Mouse (Mus musculus): ENCODE data around the gene Dab2ip. TPM values are rescaled to one million over a fixed set of nuclear protein-coding genes. Genes with fewer than 3 reads are reported as not detected.

The Dab2ip gene
- polyA plus RNA-seq, 1 experiment from 2014 or later: 42.3 TPM

GRCm38 (mm10) chr2:35589385-35589784 is 31.3 kb downstream of the Dab2ip start:
- Histone ChIP-seq H3K4me1 (ENCODE audit: control insufficient read depth, insufficient read depth, low read length) (peaks cover 9% of the 10 kb centered on the region), H3K9ac (ENCODE audit: low read length) (no peak overlapping the region), H3K4me2 (no peak overlapping the region), H3K36me3 (ENCODE audit: control insufficient read depth, insufficient read depth, low read length) (no peaks in the 10 kb centered on the region), H3K4me3 (ENCODE audit: low read depth, low read length) (no peak overlapping the region), H3K27ac (ENCODE audit: low read depth, low read length) (no peak overlapping the region), H3K9me3 (ENCODE audit: control insufficient read depth, low read length) (no peaks in the 10 kb centered on the region), H3K27me3 (ENCODE audit: control insufficient read depth, insufficient read depth, low read length) (peaks cover under 1% of the 10 kb centered on the region)
- 61% methylated on average over 10 of the region's 10 CpGs for WGBS
- DNase-seq (ENCODE audit: low spot score, missing footprints) (no peak), ATAC-seq (ENCODE audit: low FRiP score) (no peak)

GRCm38 (mm10) chr2:35589800-35590199 is 31.7 kb downstream of the Dab2ip start:
- ATAC-seq (ENCODE audit: low FRiP score) (no peak), DNase-seq (ENCODE audit: low spot score, missing footprints) (no peak)
- Histone ChIP-seq H3K27ac (ENCODE audit: low read depth, low read length) (no peak overlapping the region), H3K9ac (ENCODE audit: low read length) (no peak overlapping the region), H3K4me2 (no peak overlapping the region), H3K4me3 (ENCODE audit: low read depth, low read length) (no peak overlapping the region), H3K4me1 (ENCODE audit: control insufficient read depth, insufficient read depth, low read length) (peaks cover 9% of the 10 kb centered on the region), H3K27me3 (ENCODE audit: control insufficient read depth, insufficient read depth, low read length) (no peaks in the 10 kb centered on the region; the same call in none of the 2 replicates), H3K36me3 (ENCODE audit: control insufficient read depth, insufficient read depth, low read length) (no peaks in the 10 kb centered on the region), H3K9me3 (ENCODE audit: control insufficient read depth, low read length) (no peaks in the 10 kb centered on the region)
- WGBS: 84% methylated on average over 4 of the region's 4 CpGs

DNA sequence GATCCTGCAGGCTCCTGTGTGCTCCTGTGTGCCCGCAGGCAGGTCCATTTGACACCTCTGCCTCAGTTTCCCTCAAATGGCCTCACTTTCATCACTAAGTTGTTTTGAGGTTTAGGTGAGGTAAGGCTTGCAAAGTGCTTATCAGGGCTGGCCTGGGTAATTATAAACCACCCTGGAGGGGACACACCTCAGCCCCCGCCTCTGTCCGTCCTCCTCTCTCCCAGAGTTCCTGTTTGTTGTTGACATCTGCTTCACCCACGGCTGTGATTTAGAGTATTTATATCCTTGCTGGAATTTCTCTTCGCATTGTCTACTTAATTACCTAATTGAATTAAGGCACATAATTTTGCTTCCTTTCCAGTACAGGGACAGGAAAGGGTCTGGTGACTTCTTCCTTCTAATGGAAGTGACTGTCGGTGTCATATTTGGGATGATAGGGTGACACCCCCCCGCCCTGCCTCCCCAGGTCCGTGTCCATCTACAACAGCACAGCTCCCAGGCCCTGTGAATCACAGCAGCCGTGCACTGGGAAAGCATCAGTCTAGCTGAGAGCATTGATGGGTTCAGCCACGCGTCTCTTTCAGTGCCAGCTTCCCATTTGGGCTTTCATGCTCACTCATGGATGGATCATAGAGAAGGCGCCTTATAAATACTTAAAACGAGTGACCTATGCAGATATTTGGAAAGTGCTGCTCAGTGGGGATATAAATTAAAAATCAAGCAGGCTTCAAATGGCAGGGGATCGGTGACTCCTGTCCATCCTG is 34.1 kb downstream of the Dab2ip start:
- 78% methylated on average over 14 of the region's 14 CpGs for WGBS
- no peak overlapping the region for H3K4me2 ChIP-seq
- ATAC-seq (ENCODE audit: low FRiP score) (no peak), DNase-seq (ENCODE audit: low spot score, missing footprints) (no peak)
- no peaks in the 10 kb centered on the region; the same call in 1 of the 2 replicates for H3K27me3 ChIP-seq (ENCODE audit: control insufficient read depth, insufficient read depth, low read length)
- H3K27ac ChIP-seq (ENCODE audit: low read depth, low read length): no peak overlapping the region
- no peaks in the 10 kb centered on the region for H3K9me3 ChIP-seq (ENCODE audit: control insufficient read depth, low read length)
- H3K4me3 ChIP-seq (ENCODE audit: low read depth, low read length): no peak overlapping the region
- no peaks in the 10 kb centered on the region for H3K36me3 ChIP-seq (ENCODE audit: control insufficient read depth, insufficient read depth, low read length)
- H3K4me1 ChIP-seq (ENCODE audit: control insufficient read depth, insufficient read depth, low read length): peaks cover 9% of the 10 kb centered on the region
- no peak overlapping the region for H3K9ac ChIP-seq (ENCODE audit: low read length)

- no peak overlapping the region for H3K9ac ChIP-seq (ENCODE audit: low read length)
- H3K27ac ChIP-seq (ENCODE audit: low read depth, low read length): no peak overlapping the region
- no peak for ATAC-seq (ENCODE audit: low FRiP score)
- no peaks in the 10 kb centered on the region; the same call in 1 of the 2 replicates for H3K27me3 ChIP-seq (ENCODE audit: control insufficient read depth, insufficient read depth, low read length)
- H3K4me2 ChIP-seq: no peak overlapping the region
- H3K36me3 ChIP-seq (ENCODE audit: control insufficient read depth, insufficient read depth, low read length): no peaks in the 10 kb centered on the region
- peaks cover 7% of the 10 kb centered on the region for H3K4me1 ChIP-seq (ENCODE audit: control insufficient read depth, insufficient read depth, low read length)
- no peaks in the 10 kb centered on the region for H3K9me3 ChIP-seq (ENCODE audit: control insufficient read depth, low read length)
- H3K4me3 ChIP-seq (ENCODE audit: low read depth, low read length): no peak overlapping the region
- WGBS: 77% methylated on average over 9 of the region's 9 CpGs
- DNase-seq (ENCODE audit: low spot score, missing footprints): no peak
These were observed 34.8 kb downstream of the Dab2ip start for GRCm38 (mm10) chr2:35592725-35593392.

GRCm38 (mm10) chr2:35593889-35594288 is 35.8 kb downstream of the Dab2ip start:
- H3K9me3 ChIP-seq (ENCODE audit: control insufficient read depth, low read length): no peaks in the 10 kb centered on the region
- H3K4me3 ChIP-seq (ENCODE audit: low read depth, low read length): no peak overlapping the region
- no peak overlapping the region for H3K9ac ChIP-seq (ENCODE audit: low read length)
- DNase-seq (ENCODE audit: low spot score, missing footprints) (no peak), ATAC-seq (ENCODE audit: low FRiP score) (no peak)
- H3K36me3 ChIP-seq (ENCODE audit: control insufficient read depth, insufficient read depth, low read length): no peaks in the 10 kb centered on the region
- H3K27me3 ChIP-seq (ENCODE audit: control insufficient read depth, insufficient read depth, low read length): no peaks in the 10 kb centered on the region
- WGBS: 75% methylated on average over 7 of the region's 7 CpGs
- no peak overlapping the region for H3K4me2 ChIP-seq
- no peak overlapping the region for H3K27ac ChIP-seq (ENCODE audit: low read depth, low read length)
- H3K4me1 ChIP-seq (ENCODE audit: control insufficient read depth, insufficient read depth, low read length): no peaks in the 10 kb centered on the region

GRCm38 (mm10) chr2:35595102-35595501 is 37.0 kb downstream of the Dab2ip start:
- H3K27me3 ChIP-seq (ENCODE audit: control insufficient read depth, insufficient read depth, low read length): no peaks in the 10 kb centered on the region
- 74% methylated on average over 1 of the region's 1 CpGs for WGBS
- H3K9me3 ChIP-seq (ENCODE audit: control insufficient read depth, low read length): no peaks in the 10 kb centered on the region
- H3K4me1 ChIP-seq (ENCODE audit: control insufficient read depth, insufficient read depth, low read length): no peaks in the 10 kb centered on the region
- no peak overlapping the region for H3K27ac ChIP-seq (ENCODE audit: low read depth, low read length)
- H3K36me3 ChIP-seq (ENCODE audit: control insufficient read depth, insufficient read depth, low read length): no peaks in the 10 kb centered on the region
- ATAC-seq (ENCODE audit: low FRiP score): no peak
- no peak for DNase-seq (ENCODE audit: low spot score, missing footprints)
- H3K9ac ChIP-seq (ENCODE audit: low read length): no peak overlapping the region
- no peak overlapping the region for H3K4me2 ChIP-seq
- H3K4me3 ChIP-seq (ENCODE audit: low read depth, low read length): no peak overlapping the region

- Histone ChIP-seq H3K4me2 (no peak overlapping the region), H3K4me3 (ENCODE audit: low read depth, low read length) (no peak overlapping the region), H3K9ac (ENCODE audit: low read length) (no peak overlapping the region), H3K4me1 (ENCODE audit: control insufficient read depth, insufficient read depth, low read length) (no peaks in the 10 kb centered on the region), H3K36me3 (ENCODE audit: control insufficient read depth, insufficient read depth, low read length) (no peaks in the 10 kb centered on the region), H3K27me3 (ENCODE audit: control insufficient read depth, insufficient read depth, low read length) (no peaks in the 10 kb centered on the region), H3K27ac (ENCODE audit: low read depth, low read length) (no peak overlapping the region), H3K9me3 (ENCODE audit: control insufficient read depth, low read length) (no peaks in the 10 kb centered on the region)
- no peak for DNase-seq (ENCODE audit: low spot score, missing footprints)
- 51% methylated on average over 5 of the region's 5 CpGs for WGBS
- no peak for ATAC-seq (ENCODE audit: low FRiP score)
These were observed 37.7 kb downstream of the Dab2ip start for GRCm38 (mm10) chr2:35595718-35596117.

DNA sequence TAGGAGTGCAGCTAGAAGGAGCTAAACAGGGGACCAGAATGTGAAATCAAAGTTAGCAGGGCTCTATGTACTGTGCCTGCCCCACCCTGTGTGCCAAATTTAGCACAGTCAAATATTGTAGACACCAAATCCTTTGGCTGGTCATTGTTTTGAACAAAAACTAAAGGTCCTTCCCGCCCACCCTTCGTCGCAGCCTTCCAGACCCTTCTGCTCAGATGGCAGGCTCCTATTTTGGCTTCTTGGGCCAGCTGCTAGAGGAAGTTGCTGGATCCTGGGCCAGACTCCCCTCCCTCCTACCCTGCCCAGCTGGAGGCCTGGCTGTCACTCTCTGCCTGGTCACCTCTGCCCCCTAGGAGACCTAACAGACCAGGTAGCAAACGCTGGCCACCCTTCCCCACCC is 38.7 kb downstream of the Dab2ip start:
- Histone ChIP-seq H3K4me2 (no peak overlapping the region), H3K36me3 (ENCODE audit: control insufficient read depth, insufficient read depth, low read length) (no peaks in the 10 kb centered on the region), H3K4me3 (ENCODE audit: low read depth, low read length) (no peak overlapping the region), H3K9me3 (ENCODE audit: control insufficient read depth, low read length) (no peaks in the 10 kb centered on the region), H3K4me1 (ENCODE audit: control insufficient read depth, insufficient read depth, low read length) (no peaks in the 10 kb centered on the region), H3K27me3 (ENCODE audit: control insufficient read depth, insufficient read depth, low read length) (no peaks in the 10 kb centered on the region), H3K27ac (ENCODE audit: low read depth, low read length) (no peak overlapping the region), H3K9ac (ENCODE audit: low read length) (no peak overlapping the region)
- ATAC-seq (ENCODE audit: low FRiP score) (no peak), DNase-seq (ENCODE audit: low spot score, missing footprints) (no peak)
- WGBS: 75% methylated on average over 4 of the region's 4 CpGs

DNA sequence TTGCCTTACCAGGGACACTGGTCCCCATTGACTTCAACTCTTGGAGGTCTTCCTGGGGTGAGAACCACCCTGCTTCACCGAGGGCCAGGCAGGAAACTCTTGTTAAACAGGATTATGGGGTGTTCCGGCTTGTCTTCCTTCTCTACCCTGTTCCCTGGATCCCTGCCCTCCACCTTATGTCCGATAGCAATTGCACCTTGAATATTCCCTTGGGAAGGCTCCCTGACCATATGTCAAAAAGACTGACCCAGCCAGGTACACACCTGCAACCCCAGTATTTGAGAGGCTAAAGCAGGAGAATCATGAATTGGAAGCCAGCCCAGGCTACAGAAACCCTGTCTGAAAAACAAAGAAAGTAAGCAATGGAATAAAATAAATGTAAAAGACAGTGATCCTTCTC is 40.8 kb downstream of the Dab2ip start:
- ATAC-seq (ENCODE audit: low FRiP score) (no peak), DNase-seq (ENCODE audit: low spot score, missing footprints) (no peak)
- H3K4me3 ChIP-seq (ENCODE audit: low read depth, low read length): no peak overlapping the region
- H3K4me1 ChIP-seq (ENCODE audit: control insufficient read depth, insufficient read depth, low read length): no peaks in the 10 kb centered on the region
- no peaks in the 10 kb centered on the region for H3K27me3 ChIP-seq (ENCODE audit: control insufficient read depth, insufficient read depth, low read length)
- WGBS: 72% methylated on average over 3 of the region's 3 CpGs
- no peaks in the 10 kb centered on the region for H3K36me3 ChIP-seq (ENCODE audit: control insufficient read depth, insufficient read depth, low read length)
- H3K9ac ChIP-seq (ENCODE audit: low read length): no peak overlapping the region
- no peak overlapping the region for H3K27ac ChIP-seq (ENCODE audit: low read depth, low read length)
- no peaks in the 10 kb centered on the region for H3K9me3 ChIP-seq (ENCODE audit: control insufficient read depth, low read length)
- no peak overlapping the region for H3K4me2 ChIP-seq

All from midbrain, embryonic 11.5 days (tissue).